Mouse (Mus musculus) ES-Bruce4 (cell line): ENCODE measurements at regions not wholly inside any gene's neighbourhood (a gene's known extent, or its start where the extent isn't known, plus 50 kb on each side); places are given as distances from the start of the nearest gene placed in this dataset.

Experiments
- CTCF ChIP-seq: IDR thresholded peaks from one replicate; pipeline ENCODE4 v1.8.1; 2011; ENCODE audit warnings: low read depth, low read length
- POLR2A ChIP-seq: IDR thresholded peaks from one replicate; pipeline ENCODE4 v1.8.1; 2011; ENCODE audit warnings: low read length; ENCODE audit not compliant: insufficient read depth

DNA sequence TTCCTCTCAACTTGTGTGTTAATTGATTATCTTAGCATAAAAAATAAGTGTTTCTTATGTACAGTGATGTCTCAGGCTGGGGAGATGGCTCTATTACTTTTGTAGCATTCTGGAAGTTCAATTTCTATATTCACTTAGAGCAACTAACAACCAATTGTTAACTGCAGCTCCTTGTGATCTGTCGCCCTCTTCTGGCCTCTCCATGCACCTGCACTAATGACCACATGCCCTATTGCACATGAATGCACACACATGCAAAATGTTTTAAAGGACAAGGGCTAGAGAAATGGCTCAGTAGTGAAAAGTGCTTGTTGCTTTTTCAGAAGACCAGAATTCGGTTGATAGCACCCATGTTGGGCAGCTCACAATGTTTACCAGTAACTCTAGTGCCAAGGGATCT is 629.1 kb upstream of the Dpp10 start:
- TF ChIP-seq CTCF (peak; percentile 66), POLR2A (no peak)
